Mouse (Mus musculus): Measurements from ENCODE around the gene Vmn1r213.

Gene Vmn1r213

DNA sequence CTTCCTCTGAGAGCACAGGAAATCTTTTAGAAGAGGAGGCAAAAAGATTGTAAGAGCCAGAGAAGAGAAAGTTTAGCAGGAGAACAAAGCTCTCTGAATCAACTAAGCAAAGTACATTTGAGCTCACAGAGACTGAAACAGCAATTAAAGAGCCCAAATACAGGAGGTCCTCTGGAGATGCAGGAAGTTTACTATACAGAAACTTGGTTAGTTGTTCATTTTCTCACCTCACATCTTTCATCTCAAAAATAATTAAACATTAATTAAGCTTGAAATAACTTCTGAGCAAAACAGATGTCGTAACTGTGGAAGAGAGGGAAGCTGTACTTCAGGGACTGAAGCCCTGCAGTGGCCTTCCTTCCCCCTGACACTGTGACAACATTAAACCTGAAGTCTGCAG, at the start of gene Vmn1r213:
TSS of gene Vmn1r213 (plus strand) at position 301 of the 400 bp plus-strand sequence.
- no peak for DNase-seq (ENCODE audit: low read depth, low spot score)

DNA sequence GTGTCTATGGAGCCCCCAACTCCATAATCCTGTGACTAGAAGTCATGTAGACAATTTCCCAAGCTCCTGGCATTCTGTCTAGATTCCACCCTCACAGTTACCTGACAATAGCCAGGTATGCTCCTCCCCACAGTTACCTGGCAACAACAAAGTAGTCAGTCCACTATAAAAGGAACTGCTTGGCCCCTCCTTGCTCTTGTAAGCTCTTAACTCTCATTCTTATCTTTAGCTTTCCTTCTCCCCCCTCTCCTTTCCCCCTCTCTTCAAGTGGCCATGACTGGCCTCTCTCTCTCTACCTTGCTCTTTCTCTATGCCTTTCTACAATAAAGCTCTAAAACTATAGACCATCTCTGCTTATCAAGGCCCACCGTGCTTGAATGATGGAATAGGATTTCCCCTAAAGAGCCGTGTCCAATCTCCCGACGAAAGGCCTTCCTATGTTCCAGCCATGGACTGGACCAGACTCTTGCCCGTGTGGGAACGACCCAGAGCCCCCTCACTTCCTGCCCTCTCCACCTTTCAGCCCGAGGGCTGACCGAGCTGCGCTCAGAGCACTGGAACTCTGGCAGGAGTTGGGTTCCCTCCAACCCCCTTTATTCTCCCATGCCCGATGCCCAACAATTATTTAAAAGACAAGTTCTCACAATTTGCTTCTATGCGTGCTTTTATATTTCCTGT, 17.1 kb upstream of the Vmn1r213 start:
- no peak for DNase-seq (ENCODE audit: low read depth, low spot score)

DNA sequence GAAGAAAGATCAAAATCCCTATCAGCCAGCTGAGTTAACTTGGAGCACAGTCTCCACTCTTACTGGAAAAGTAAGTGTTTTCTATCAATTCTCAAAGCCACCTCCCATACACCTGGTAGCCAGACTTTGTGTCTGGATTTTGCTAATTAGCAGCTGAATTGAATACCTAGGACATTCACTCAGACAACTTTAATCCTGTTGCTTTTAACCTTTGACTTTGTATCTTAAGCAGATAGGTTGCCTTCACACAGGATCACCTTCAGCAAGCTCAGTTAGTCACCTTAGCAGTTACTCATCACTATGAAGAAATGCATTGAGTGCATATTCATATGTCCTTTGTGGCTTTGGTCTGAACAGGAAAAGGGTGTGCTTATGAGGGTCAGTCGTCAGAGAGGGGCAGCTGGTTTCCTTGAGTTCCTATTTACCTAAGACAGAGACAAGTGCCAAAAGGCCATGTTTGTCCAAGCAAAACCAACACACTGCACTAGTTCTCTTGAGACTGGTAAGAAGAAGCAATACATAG, 15.2 kb upstream of the Vmn1r213 start:
- no peak for DNase-seq (ENCODE audit: low read depth, low spot score)

GRCm38 (mm10) chr13:22992721-22993120, 14.7 kb upstream of the Vmn1r213 start:
- DNase-seq (ENCODE audit: low read depth, low spot score), result no peak

DNA sequence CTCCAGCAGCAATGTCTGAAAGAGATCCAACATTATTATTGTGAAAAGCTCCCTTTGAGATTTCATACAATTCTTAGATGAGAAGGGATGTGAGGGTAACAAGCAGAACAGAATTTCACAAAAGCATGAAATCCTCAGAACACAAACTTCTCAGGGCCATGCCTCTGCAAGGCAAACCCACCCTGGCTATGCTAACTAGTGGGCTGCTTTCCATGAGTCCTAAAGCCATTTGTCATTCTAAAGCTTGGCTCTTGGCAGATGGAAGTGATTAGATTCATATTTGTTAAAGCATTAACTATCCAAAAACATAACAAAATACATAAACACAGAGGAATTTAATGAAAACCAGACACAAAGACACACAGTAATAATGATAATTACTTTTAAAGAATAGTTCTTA, 10.7 kb downstream of the Vmn1r213 start:
- DNase-seq (ENCODE audit: low read depth, low spot score), result no peak

GRCm38 (mm10) chr13:23024812-23025211, 17.4 kb downstream of the Vmn1r213 start:
- no peak for DNase-seq (ENCODE audit: low read depth, low spot score)

DNA sequence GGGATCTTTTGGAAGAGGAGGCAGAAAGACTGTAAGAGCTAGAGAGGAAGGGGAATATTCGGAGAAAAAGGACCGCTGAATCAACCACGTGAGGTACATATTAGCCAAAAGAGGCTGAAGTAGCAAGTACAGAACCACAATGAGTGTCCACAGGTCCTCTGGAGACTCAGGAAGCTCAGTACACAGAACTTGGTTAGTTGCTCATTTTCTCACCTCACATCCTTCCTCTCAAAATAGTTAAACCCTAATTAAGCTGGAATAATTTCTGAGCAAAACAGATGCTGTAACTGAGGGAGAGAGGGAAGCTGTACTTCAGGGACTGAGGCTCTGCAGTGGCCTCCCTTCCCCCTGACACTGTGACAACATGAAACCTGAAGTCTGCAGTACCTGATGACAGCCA, 22.7 kb downstream of the Vmn1r213 start, which contains the start of gene Vmn1r214:
TSS of gene Vmn1r214 (plus strand) at position 301 of the 400 bp plus-strand sequence.
- DNase-seq (ENCODE audit: low read depth, low spot score), result no peak

DNA sequence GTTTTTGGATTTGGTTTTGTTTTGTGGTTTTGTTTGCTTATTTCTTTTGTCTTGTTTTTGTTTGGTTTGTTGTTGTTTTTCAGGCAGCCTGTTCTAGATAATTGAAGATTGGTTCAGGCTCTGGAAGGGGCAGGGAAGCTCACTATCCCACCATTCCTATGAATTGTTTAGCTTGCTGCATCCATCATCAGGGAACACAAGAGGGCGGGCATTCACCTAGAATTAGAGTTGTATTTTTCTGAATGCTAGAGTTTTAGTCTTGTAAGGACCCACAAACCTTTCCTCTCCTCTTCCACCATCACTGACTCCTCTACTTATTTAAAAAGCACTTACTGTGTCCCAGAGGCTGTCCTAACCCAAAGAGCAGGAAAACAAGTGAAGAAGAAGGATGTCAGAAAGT, 50.3 kb downstream of the Vmn1r213 start:
- DNase-seq (ENCODE audit: low read depth, low spot score), result no peak

All from brain, embryonic 18.5 days (tissue).